Mouse (Mus musculus): Measurements from ENCODE around the gene Med27. TPM values are rescaled to one million over a fixed set of nuclear protein-coding genes. Genes with fewer than 3 reads are reported as not detected.

Med27 gene
- polyA plus RNA-seq, 1 experiment = 49.8 TPM

- TF ChIP-seq CEBPB (IDR thresholded peaks at IDR 0.05; ENCODE audit: low read depth) (no peak), FOSL1 (IDR thresholded peaks at IDR 0.05; ENCODE audit: insufficient read depth, low read length, poor library complexity, severe bottlenecking) (no peak), USF1 (IDR thresholded peaks at IDR 0.05; ENCODE audit: low read depth) (no peak), MYOG (IDR thresholded peaks at IDR 0.05; ENCODE audit: control insufficient read depth, extremely low read depth, insufficient read length) (no peak), MAX (IDR thresholded peaks at IDR 0.05) (no peak), MYOD1 (IDR thresholded peaks at IDR 0.05; ENCODE audit: control insufficient read depth, insufficient read length, low read depth) (no peak), CTCF (IDR thresholded peaks at IDR 0.05; ENCODE audit: control insufficient read depth, insufficient read depth, insufficient read length) (no peak)
- H3K79me2 ChIP-seq (ENCODE audit: control insufficient read depth, insufficient read depth) = no peaks in the 10 kb centered on the region
- no peaks in the 10 kb centered on the region for H3K36me3 ChIP-seq (ENCODE audit: control insufficient read depth, insufficient read depth)
- H3K4me3 ChIP-seq (ENCODE audit: insufficient read depth, poor library complexity, severe bottlenecking) = no peak overlapping the region
- no peaks in the 10 kb centered on the region for H3K27me3 ChIP-seq (ENCODE audit: control insufficient read depth, insufficient read depth, insufficient read length)
- H3ac ChIP-seq (ENCODE audit: control insufficient read depth, insufficient read length, low read depth) = no peak overlapping the region
- peaks cover 2% of the 10 kb centered on the region for H3K79me3 ChIP-seq (ENCODE audit: low read depth)
Measured at GRCm38 (mm10) chr2:29448476-29449002, 101.9 kb downstream of the Med27 start.

- TF ChIP-seq CEBPB (IDR thresholded peaks at IDR 0.05; ENCODE audit: low read depth) = no peak
- TF ChIP-seq MYOD1 (IDR thresholded peaks at IDR 0.05; ENCODE audit: control insufficient read depth, insufficient read length, low read depth) = no peak
- no peak for TF ChIP-seq MAX (IDR thresholded peaks at IDR 0.05)
- no peak for TF ChIP-seq USF1 (IDR thresholded peaks at IDR 0.05; ENCODE audit: low read depth)
- TF ChIP-seq MYOG (IDR thresholded peaks at IDR 0.05; ENCODE audit: control insufficient read depth, extremely low read depth, insufficient read length) = no peak
- TF ChIP-seq FOSL1 (IDR thresholded peaks at IDR 0.05; ENCODE audit: insufficient read depth, low read length, poor library complexity, severe bottlenecking) = no peak
- no peak for TF ChIP-seq CTCF (IDR thresholded peaks at IDR 0.05; ENCODE audit: control insufficient read depth, insufficient read depth, insufficient read length)
- no peaks in the 10 kb centered on the region for H3K79me2 ChIP-seq (ENCODE audit: control insufficient read depth, insufficient read depth)
- H3K79me3 ChIP-seq (ENCODE audit: low read depth) = peaks cover 2% of the 10 kb centered on the region
- no peak overlapping the region for H3K4me3 ChIP-seq (ENCODE audit: insufficient read depth, poor library complexity, severe bottlenecking)
- H3K36me3 ChIP-seq (ENCODE audit: control insufficient read depth, insufficient read depth) = no peaks in the 10 kb centered on the region
- H3K27me3 ChIP-seq (ENCODE audit: control insufficient read depth, insufficient read depth, insufficient read length) = no peaks in the 10 kb centered on the region
- no peak overlapping the region for H3ac ChIP-seq (ENCODE audit: control insufficient read depth, insufficient read length, low read depth)
Measured at GRCm38 (mm10) chr2:29451368-29451999, 104.9 kb downstream of the Med27 start.

- Histone ChIP-seq H3K27me3 (ENCODE audit: control insufficient read depth, insufficient read depth, insufficient read length) (no peaks in the 10 kb centered on the region), H3K4me3 (ENCODE audit: insufficient read depth, poor library complexity, severe bottlenecking) (no peak overlapping the region), H3K79me3 (ENCODE audit: low read depth) (no peaks in the 10 kb centered on the region), H3K36me3 (ENCODE audit: control insufficient read depth, insufficient read depth) (no peaks in the 10 kb centered on the region), H3K79me2 (ENCODE audit: control insufficient read depth, insufficient read depth) (no peaks in the 10 kb centered on the region), H3ac (ENCODE audit: control insufficient read depth, insufficient read length, low read depth) (no peak overlapping the region)
- TF ChIP-seq FOSL1 (IDR thresholded peaks at IDR 0.05; ENCODE audit: insufficient read depth, low read length, poor library complexity, severe bottlenecking) (no peak), MAX (IDR thresholded peaks at IDR 0.05) (no peak), CTCF (IDR thresholded peaks at IDR 0.05; ENCODE audit: control insufficient read depth, insufficient read depth, insufficient read length) (no peak), MYOG (IDR thresholded peaks at IDR 0.05; ENCODE audit: control insufficient read depth, extremely low read depth, insufficient read length) (no peak), CEBPB (IDR thresholded peaks at IDR 0.05; ENCODE audit: low read depth) (no peak), MYOD1 (IDR thresholded peaks at IDR 0.05; ENCODE audit: control insufficient read depth, insufficient read length, low read depth) (no peak), USF1 (IDR thresholded peaks at IDR 0.05; ENCODE audit: low read depth) (no peak)
Measured at GRCm38 (mm10) chr2:29453376-29453775, 106.8 kb downstream of the Med27 start.

GRCm38 (mm10) chr2:29456631-29457320 is 110.2 kb downstream of the Med27 start:
- TF ChIP-seq USF1 (IDR thresholded peaks at IDR 0.05; ENCODE audit: low read depth) (no peak), CEBPB (IDR thresholded peaks at IDR 0.05; ENCODE audit: low read depth) (no peak), MYOG (IDR thresholded peaks at IDR 0.05; ENCODE audit: control insufficient read depth, extremely low read depth, insufficient read length) (no peak), MYOD1 (IDR thresholded peaks at IDR 0.05; ENCODE audit: control insufficient read depth, insufficient read length, low read depth) (no peak), MAX (IDR thresholded peaks at IDR 0.05) (no peak), FOSL1 (IDR thresholded peaks at IDR 0.05; ENCODE audit: insufficient read depth, low read length, poor library complexity, severe bottlenecking) (no peak), CTCF (IDR thresholded peaks at IDR 0.05; ENCODE audit: control insufficient read depth, insufficient read depth, insufficient read length) (no peak)
- Histone ChIP-seq H3K27me3 (ENCODE audit: control insufficient read depth, insufficient read depth, insufficient read length) (no peaks in the 10 kb centered on the region), H3K4me3 (ENCODE audit: insufficient read depth, poor library complexity, severe bottlenecking) (no peak overlapping the region), H3ac (ENCODE audit: control insufficient read depth, insufficient read length, low read depth) (no peak overlapping the region), H3K79me3 (ENCODE audit: low read depth) (no peaks in the 10 kb centered on the region), H3K79me2 (ENCODE audit: control insufficient read depth, insufficient read depth) (no peaks in the 10 kb centered on the region), H3K36me3 (ENCODE audit: control insufficient read depth, insufficient read depth) (no peaks in the 10 kb centered on the region)

GRCm38 (mm10) chr2:29457677-29458076 is 111.1 kb downstream of the Med27 start:
- no peaks in the 10 kb centered on the region for H3K36me3 ChIP-seq (ENCODE audit: control insufficient read depth, insufficient read depth)
- TF ChIP-seq CEBPB (IDR thresholded peaks at IDR 0.05; ENCODE audit: low read depth) = no peak
- no peak for TF ChIP-seq MYOG (IDR thresholded peaks at IDR 0.05; ENCODE audit: control insufficient read depth, extremely low read depth, insufficient read length)
- no peak for TF ChIP-seq USF1 (IDR thresholded peaks at IDR 0.05; ENCODE audit: low read depth)
- no peak for TF ChIP-seq FOSL1 (IDR thresholded peaks at IDR 0.05; ENCODE audit: insufficient read depth, low read length, poor library complexity, severe bottlenecking)
- no peak for TF ChIP-seq MYOD1 (IDR thresholded peaks at IDR 0.05; ENCODE audit: control insufficient read depth, insufficient read length, low read depth)
- TF ChIP-seq MAX (IDR thresholded peaks at IDR 0.05) = no peak
- no peak for TF ChIP-seq CTCF (IDR thresholded peaks at IDR 0.05; ENCODE audit: control insufficient read depth, insufficient read depth, insufficient read length)
- no peaks in the 10 kb centered on the region for H3K79me2 ChIP-seq (ENCODE audit: control insufficient read depth, insufficient read depth)
- H3K79me3 ChIP-seq (ENCODE audit: low read depth) = no peaks in the 10 kb centered on the region
- H3K4me3 ChIP-seq (ENCODE audit: insufficient read depth, poor library complexity, severe bottlenecking) = no peak overlapping the region
- no peak overlapping the region for H3ac ChIP-seq (ENCODE audit: control insufficient read depth, insufficient read length, low read depth)
- no peaks in the 10 kb centered on the region for H3K27me3 ChIP-seq (ENCODE audit: control insufficient read depth, insufficient read depth, insufficient read length)
